Mouse (Mus musculus) CH12.LX (cell line): Measurements from ENCODE around the gene Pmpca. TPM values are rescaled to one million over a fixed set of nuclear protein-coding genes. Genes with fewer than 3 reads are reported as not detected.

ENCODE experiments used
- DNase-seq: peaks from one replicate; pipeline ENCODE4 v3.0.0-alpha.2; 2013; ENCODE audit errors: extremely low read depth
- H3K27ac ChIP-seq: 2 replicates; pipeline ENCODE4 v1.5.1; 2012; ENCODE audit warnings: low read depth, mild to moderate bottlenecking, control low read depth, moderate library complexity; ENCODE audit not compliant: insufficient read depth
- H3K27me3 ChIP-seq: replicated peaks from 2 replicates; pipeline ENCODE3; 2012; ENCODE audit warnings: inconsistent platforms
- H3K36me3 ChIP-seq, 2 experiments: replicated peaks in 1 of 2; 2 replicates each; pipeline versions ENCODE3 to v1.6.1; 2012; ENCODE audit warnings: inconsistent platforms in 1 of 2, low read length in 1 of 2, mild to moderate bottlenecking in 1 of 2, mixed read lengths in 1 of 2, moderate library complexity in 1 of 2; ENCODE audit not compliant: control insufficient read depth in 1 of 2, insufficient read depth in 1 of 2
- H3K4me1 ChIP-seq, 2 experiments: 2 replicates each; pipeline ENCODE4 v1.6.1; 2012; ENCODE audit warnings: inconsistent platforms in 1 of 2, moderate library complexity in 1 of 2; ENCODE audit not compliant: insufficient read depth in 2 of 2, control insufficient read depth in 1 of 2
- H3K4me2 ChIP-seq: 2 replicates; pipeline ENCODE4 v1.6.1; 2012; ENCODE audit warnings: low read depth, mild to moderate bottlenecking, control low read depth; ENCODE audit not compliant: poor library complexity, insufficient read depth, severe bottlenecking
- H3K4me3 ChIP-seq, 3 experiments: fragments of 150-350 bp in 1 of 3; sonication (generic) in 1 of 3; replicated peaks in 1 of 3; 2 replicates each; pipeline versions ENCODE3 to v1.5.1; 2011 to 2012; ENCODE audit warnings: low read depth in 2 of 3, low read length in 2 of 3, mild to moderate bottlenecking in 2 of 3, moderate library complexity in 2 of 3, control low read depth in 1 of 3, improper control_type of control experiment in 1 of 3, inconsistent platforms in 1 of 3, mixed read lengths in 1 of 3; ENCODE audit not compliant: poor library complexity in 1 of 3
- H3K79me2 ChIP-seq: replicated peaks from 2 replicates; pipeline ENCODE4 v1.6.1; 2012; ENCODE audit warnings: mild to moderate bottlenecking, moderate library complexity; ENCODE audit not compliant: control insufficient read depth, poor library complexity, insufficient read depth, severe bottlenecking; ENCODE audit errors: extremely low read depth
- H3K9ac ChIP-seq: 2 replicates; pipeline ENCODE4 v1.6.1; 2012; ENCODE audit warnings: low read depth, mild to moderate bottlenecking, control low read depth, moderate library complexity; ENCODE audit not compliant: insufficient read depth
- H3K9me3 ChIP-seq: replicated peaks from 2 replicates; pipeline ENCODE3; 2012; ENCODE audit warnings: low read length, inconsistent platforms, mixed read lengths
- BHLHE40 ChIP-seq: IDR thresholded peaks from 2 replicates; pipeline ENCODE4 v1.6.1; 2011; ENCODE audit warnings: mild to moderate bottlenecking, low read depth, low read length, improper control_type of control experiment
- CHD1 ChIP-seq: IDR thresholded peaks from 2 replicates; pipeline ENCODE4 v1.6.1; 2012; ENCODE audit warnings: low read depth, low read length, improper control_type of control experiment, inconsistent platforms
- CTCF ChIP-seq, 2 experiments: IDR thresholded peaks in 1 of 2; conservative IDR thresholded peaks in 1 of 2; 2 replicates each; pipeline ENCODE4 v1.5.1; 2011 to 2012; ENCODE audit warnings: low read depth in 2 of 2, low read length in 2 of 2, improper control_type of control experiment in 1 of 2, inconsistent platforms in 1 of 2, mild to moderate bottlenecking in 1 of 2, moderate library complexity in 1 of 2
- E2F4 ChIP-seq: IDR thresholded peaks from 2 replicates; pipeline ENCODE4 v1.6.1; 2011; ENCODE audit warnings: low read depth, low read length, improper control_type of control experiment; ENCODE audit not compliant: insufficient replicate concordance
- ETS1 ChIP-seq: conservative IDR thresholded peaks from 2 replicates; pipeline ENCODE4 v1.6.1; 2012; ENCODE audit warnings: low read depth, mild to moderate bottlenecking, inconsistent platforms, low read length, improper control_type of control experiment, moderate library complexity
- IRF4 ChIP-seq: IDR thresholded peaks from 2 replicates; pipeline ENCODE4 v1.6.1; 2014; ENCODE audit warnings: low read depth, mild to moderate bottlenecking, inconsistent platforms, low read length, improper control_type of control experiment
- JUN ChIP-seq: IDR thresholded peaks from 2 replicates; pipeline ENCODE4 v1.6.1; 2011; ENCODE audit warnings: low read depth, mild to moderate bottlenecking, low read length, improper control_type of control experiment, moderate library complexity; ENCODE audit not compliant: insufficient read depth
- KAT2A ChIP-seq: IDR thresholded peaks from 2 replicates; pipeline ENCODE4 v1.6.1; 2012; ENCODE audit warnings: low read length, improper control_type of control experiment, inconsistent platforms; ENCODE audit not compliant: insufficient replicate concordance
- MAFK ChIP-seq: IDR thresholded peaks from 2 replicates; pipeline ENCODE4 v1.6.1; 2011; ENCODE audit warnings: low read length, improper control_type of control experiment; ENCODE audit not compliant: insufficient replicate concordance
- MXI1 ChIP-seq: IDR thresholded peaks from 2 replicates; pipeline ENCODE4 v1.6.1; 2011; ENCODE audit warnings: mild to moderate bottlenecking, low read depth, low read length, improper control_type of control experiment
- MYC ChIP-seq: IDR thresholded peaks from 2 replicates; pipeline ENCODE4 v1.6.1; 2011; ENCODE audit warnings: low read depth, mild to moderate bottlenecking, improper control_type of control experiment, low read length
- NELFE ChIP-seq: IDR thresholded peaks from 2 replicates; pipeline ENCODE4 v1.6.1; 2011; ENCODE audit warnings: low read depth, low read length, improper control_type of control experiment
- NRF1 ChIP-seq: IDR thresholded peaks from 2 replicates; pipeline ENCODE4 v1.6.1; 2014; ENCODE audit warnings: low read depth, mild to moderate bottlenecking, inconsistent platforms, low read length, improper control_type of control experiment, moderate library complexity
- PAX5 ChIP-seq: IDR thresholded peaks from 2 replicates; pipeline ENCODE4 v1.6.1; 2012; ENCODE audit warnings: low read length, inconsistent platforms, mixed read lengths
- POLR2A ChIP-seq: IDR thresholded peaks from 2 replicates; pipeline ENCODE4 v1.6.1; 2011; ENCODE audit warnings: low read depth, mild to moderate bottlenecking, improper control_type of control experiment, low read length
- RAD21 ChIP-seq: IDR thresholded peaks from 2 replicates; pipeline ENCODE4 v1.6.1; 2011; ENCODE audit warnings: low read depth, mild to moderate bottlenecking, low read length, improper control_type of control experiment, moderate library complexity
- RCOR1 ChIP-seq: conservative IDR thresholded peaks from 2 replicates; pipeline ENCODE4 v1.6.1; 2012; ENCODE audit warnings: low read depth, mild to moderate bottlenecking, inconsistent platforms, low read length, improper control_type of control experiment
- SMC3 ChIP-seq: IDR thresholded peaks from 2 replicates; pipeline ENCODE4 v1.6.1; 2011; ENCODE audit warnings: low read depth, low read length, improper control_type of control experiment
- TCF12 ChIP-seq: IDR thresholded peaks from 2 replicates; pipeline ENCODE4 v1.6.1; 2014; ENCODE audit warnings: low read depth, mild to moderate bottlenecking, inconsistent platforms, low read length, improper control_type of control experiment
- USF1 ChIP-seq: IDR thresholded peaks from 2 replicates; pipeline ENCODE4 v1.6.1; 2014; ENCODE audit warnings: low read depth, mild to moderate bottlenecking, inconsistent platforms, low read length, improper control_type of control experiment
- USF2 ChIP-seq: conservative IDR thresholded peaks from 2 replicates; pipeline ENCODE4 v1.6.1; 2011; ENCODE audit warnings: low read depth, low read length, improper control_type of control experiment
- ZC3H11A ChIP-seq: IDR thresholded peaks from 2 replicates; pipeline ENCODE4 v1.6.1; 2012; ENCODE audit warnings: low read depth, mild to moderate bottlenecking, inconsistent platforms, low read length, improper control_type of control experiment
- ZMIZ1 ChIP-seq: IDR thresholded peaks from 2 replicates; pipeline ENCODE4 v1.6.1; 2012; ENCODE audit warnings: low read depth, mild to moderate bottlenecking, inconsistent platforms, low read length, improper control_type of control experiment
- dilution Hi-C: fragments of 300-500 bp; cut with MboI; formaldehyde crosslinking; loops from 2 replicates; pipeline ENCODE4 v1.14.3; 2020; ENCODE audit warnings: low sequenced_read_pairs; ENCODE audit not compliant: extremely low pct_unique_long_range_greater_than_20kb, extremely low pct_ligation_motif_present
- in situ Hi-C: fragments of 300-500 bp; cut with MboI; formaldehyde crosslinking; loops from 3 replicates; pipeline ENCODE4 v1.14.3; 2019; ENCODE audit warnings: low sequenced_read_pairs, low pct_ligation_motif_present, low pct_unique_long_range_greater_than_20kb, mixed read lengths
- polyA plus RNA-seq: library from polyadenylated mRNA; unstranded; fragments of >175 nt; gene quantifications from 2 replicates; pipeline ENCODE4 v1.2.1, GENCODE M21; 2012; ENCODE audit warnings: low read depth; ENCODE audit not compliant: insufficient read length
- total RNA-seq, 2 experiments: library from RNA; depleted of rRNA; stranded (reverse); fragments of 300-350 nt in 1 of 2; fragments of >200 nt in 1 of 2; gene quantifications; 2 replicates each; pipeline ENCODE4 v1.2.3; 2012 to 2014

Pmpca gene
- total and polyA plus RNA-seq, 3 experiments: 74.7 to 143 (median 79.5) TPM

GRCm38 (mm10) chr2:26354401-26354800 lies 34.7 kb upstream of the Pmpca start:
- H3K4me3 ChIP-seq: no peak overlapping the region
- DNase-seq: no peak
- H3K9me3 ChIP-seq: no peaks in the 10 kb centered on the region
- H3K27ac ChIP-seq: no peak overlapping the region
- no peaks in the 10 kb centered on the region for H3K27me3 ChIP-seq
- H3K79me2 ChIP-seq: no peaks in the 10 kb centered on the region
- dilution Hi-C loops (no loop called here), in situ Hi-C loops (loop anchor here (5.0 kb wide), 1 partner anchor 53 kb away; the partner anchor contains the start of gene Inpp5e)
- H3K4me2 ChIP-seq: no peak overlapping the region
- H3K9ac ChIP-seq: no peak overlapping the region
- peaks cover 9 to 43% of the 10 kb centered on the region in 2 experiments for H3K36me3 ChIP-seq
- TF ChIP-seq SMC3 (no peak), RAD21 (no peak), JUN (no peak), PAX5 (no peak), NELFE (no peak), CTCF (conservative IDR thresholded peaks at IDR 0.05 in 1 of 2, IDR thresholded peaks at IDR 0.05 in 1 of 2; ENCODE audit: low read depth in 2 of 2, low read length in 2 of 2) (no peak), NRF1 (no peak), USF2 (no peak), USF1 (no peak), KAT2A (no peak), RCOR1 (no peak), MXI1 (no peak), ZMIZ1 (no peak), MAFK (no peak), ETS1 (no peak), IRF4 (no peak)
- peaks cover 10 to 19% of the 10 kb centered on the region in 2 experiments for H3K4me1 ChIP-seq

- peaks cover 4 to 7% of the 10 kb centered on the region in 2 experiments for H3K4me1 ChIP-seq
- peaks cover 0 to 46% of the 10 kb centered on the region in 2 experiments for H3K36me3 ChIP-seq
- in situ Hi-C loops: no loop called here
- dilution Hi-C loops: no loop called here
- no peaks in the 10 kb centered on the region for H3K27me3 ChIP-seq
- no peak overlapping the region for H3K27ac ChIP-seq
- H3K4me3 ChIP-seq: no peak overlapping the region
- H3K9ac ChIP-seq: no peak overlapping the region
- DNase-seq: no peak
- H3K4me2 ChIP-seq: no peak overlapping the region
- H3K9me3 ChIP-seq: no peaks in the 10 kb centered on the region
- no peak for TF ChIP-seq MYC
- no peak for TF ChIP-seq BHLHE40
- no peak for TF ChIP-seq E2F4
- no peak for TF ChIP-seq CHD1
- TF ChIP-seq POLR2A: no peak
- TF ChIP-seq TCF12: no peak
- no peak for TF ChIP-seq ZC3H11A
- TF ChIP-seq ZMIZ1: no peak
- no peak for TF ChIP-seq RCOR1
- no peak for TF ChIP-seq ETS1
- no peaks in the 10 kb centered on the region for H3K79me2 ChIP-seq
Observed at GRCm38 (mm10) chr2:26356231-26356630, 32.9 kb upstream of the Pmpca start.
